Mouse (Mus musculus) lung, adult 2 months (tissue): ENCODE data around the gene Clstn2. TPM values are rescaled to one million over a fixed set of nuclear protein-coding genes. Genes with fewer than 3 reads are reported as not detected.

Experiments
- DNase-seq: peaks from one replicate; pipeline ENCODE4 v3.0.0; 2022
- H3K4me1 ChIP-seq: fragments of 200-500 bp; 2 replicates; pipeline ENCODE4 v1.6.1; 2011; ENCODE audit warnings: low read length; ENCODE audit not compliant: control insufficient read depth, insufficient read depth
- H3K4me3 ChIP-seq: fragments of 200-500 bp; replicated peaks from 2 replicates; pipeline ENCODE3; 2011; ENCODE audit warnings: low read depth, mild to moderate bottlenecking, control low read depth, low read length; ENCODE audit errors: extremely low read depth
- CTCF ChIP-seq: fragments of 200-500 bp; IDR thresholded peaks from 2 replicates; pipeline ENCODE4 v1.5.1; 2011; ENCODE audit warnings: mild to moderate bottlenecking, low read length, control low read depth; ENCODE audit not compliant: insufficient read depth
- POLR2A ChIP-seq: fragments of 200-500 bp; IDR thresholded peaks from 2 replicates; pipeline ENCODE4 v1.6.1; 2011; ENCODE audit warnings: low read depth, mild to moderate bottlenecking, control low read depth, low read length, borderline replicate concordance; ENCODE audit errors: extremely low read depth
- WGBS: fragments of 180-500 bp; shearing (Covaris S2); methylation state at CpG from one replicate; pipeline ENCODE4 v1.1.7; 2018; 5-methylcytosine and 5-hydroxymethylcytosine counted together
- polyA plus RNA-seq: library from polyadenylated mRNA; depleted of rRNA; stranded (reverse); fragments of >200 nt; gene quantifications from 2 replicates; pipeline ENCODE4 v1.2.3, GENCODE M21; 2012

Clstn2 gene
- polyA plus RNA-seq, 1 experiment: 9.9 TPM

GRCm38 (mm10) chr9:97570881-97571280 is 462.1 kb downstream of the Clstn2 start:
- no peak for DNase-seq
- 62% methylated on average over 7 of the region's 7 CpGs for WGBS
- no peak for TF ChIP-seq POLR2A
- no peak for TF ChIP-seq CTCF

GRCm38 (mm10) chr9:97563121-97563520 is 469.9 kb downstream of the Clstn2 start:
- Histone ChIP-seq H3K4me3 (no peak overlapping the region), H3K4me1 (no peaks in the 10 kb centered on the region)
- WGBS: 81% methylated on average over 6 of the region's 6 CpGs
- DNase-seq: no peak
- no peak for TF ChIP-seq POLR2A

More at GRCm38 (mm10) chr9:97570881-97571280, 462.1 kb downstream of the Clstn2 start:
- Histone ChIP-seq H3K4me3 (no peak overlapping the region), H3K4me1 (no peaks in the 10 kb centered on the region)

GRCm38 (mm10) chr9:97544359-97544758 is 488.6 kb downstream of the Clstn2 start:
- Histone ChIP-seq H3K4me3 (no peak overlapping the region), H3K4me1 (no peaks in the 10 kb centered on the region)
- no peak for DNase-seq
- TF ChIP-seq POLR2A (no peak), CTCF (no peak)
- 80% methylated on average over 4 of the region's 4 CpGs for WGBS

- TF ChIP-seq POLR2A (no peak), CTCF (no peak)
- H3K4me1 ChIP-seq: no peaks in the 10 kb centered on the region
- WGBS: 84% methylated on average over 6 of the region's 6 CpGs
- H3K4me3 ChIP-seq: no peak overlapping the region
- no peak for DNase-seq
Measured at GRCm38 (mm10) chr9:97541419-97541818, 491.6 kb downstream of the Clstn2 start.

- no peak for TF ChIP-seq CTCF
- no peak for TF ChIP-seq POLR2A
- 45% methylated on average over 8 of the region's 8 CpGs for WGBS
- Histone ChIP-seq H3K4me1 (no peaks in the 10 kb centered on the region), H3K4me3 (no peak overlapping the region)
- DNase-seq: no peak
Measured at GRCm38 (mm10) chr9:97538075-97538779, 494.8 kb downstream of the Clstn2 start.

GRCm38 (mm10) chr9:97534196-97534595 is 498.8 kb downstream of the Clstn2 start:
- no peaks in the 10 kb centered on the region for H3K4me1 ChIP-seq
- no peak for DNase-seq
- TF ChIP-seq POLR2A (no peak), CTCF (no peak)
- H3K4me3 ChIP-seq: no peak overlapping the region
- 80% methylated on average over 2 of the region's 2 CpGs for WGBS

- Histone ChIP-seq H3K4me1 (no peaks in the 10 kb centered on the region), H3K4me3 (no peak overlapping the region)
- 69% methylated on average over 3 of the region's 3 CpGs for WGBS
- no peak for DNase-seq
- no peak for TF ChIP-seq POLR2A
Measured at GRCm38 (mm10) chr9:97533306-97533705, 499.7 kb downstream of the Clstn2 start.

- no peak for TF ChIP-seq POLR2A
- no peak for TF ChIP-seq CTCF
- DNase-seq: no peak
- 73% methylated on average over 13 of the region's 13 CpGs for WGBS
- Histone ChIP-seq H3K4me3 (no peak overlapping the region), H3K4me1 (no peaks in the 10 kb centered on the region)
Measured at GRCm38 (mm10) chr9:97532536-97532935, 500.4 kb downstream of the Clstn2 start.

GRCm38 (mm10) chr9:97527926-97528325 is 505.1 kb downstream of the Clstn2 start:
- no peak for TF ChIP-seq CTCF
- no peak for TF ChIP-seq POLR2A
- 81% methylated on average over 1 of the region's 1 CpGs for WGBS
- DNase-seq: no peak
- H3K4me3 ChIP-seq: no peak overlapping the region
- H3K4me1 ChIP-seq: no peaks in the 10 kb centered on the region

GRCm38 (mm10) chr9:97527276-97527675 is 505.7 kb downstream of the Clstn2 start:
- WGBS: 73% methylated on average over 1 of the region's 1 CpGs
- no peak for DNase-seq
- TF ChIP-seq CTCF (no peak), POLR2A (no peak)
- Histone ChIP-seq H3K4me3 (no peak overlapping the region), H3K4me1 (no peaks in the 10 kb centered on the region)
